ENCODE assay signal across 16 mouse cellular contexts in the genomic region with DNA sequence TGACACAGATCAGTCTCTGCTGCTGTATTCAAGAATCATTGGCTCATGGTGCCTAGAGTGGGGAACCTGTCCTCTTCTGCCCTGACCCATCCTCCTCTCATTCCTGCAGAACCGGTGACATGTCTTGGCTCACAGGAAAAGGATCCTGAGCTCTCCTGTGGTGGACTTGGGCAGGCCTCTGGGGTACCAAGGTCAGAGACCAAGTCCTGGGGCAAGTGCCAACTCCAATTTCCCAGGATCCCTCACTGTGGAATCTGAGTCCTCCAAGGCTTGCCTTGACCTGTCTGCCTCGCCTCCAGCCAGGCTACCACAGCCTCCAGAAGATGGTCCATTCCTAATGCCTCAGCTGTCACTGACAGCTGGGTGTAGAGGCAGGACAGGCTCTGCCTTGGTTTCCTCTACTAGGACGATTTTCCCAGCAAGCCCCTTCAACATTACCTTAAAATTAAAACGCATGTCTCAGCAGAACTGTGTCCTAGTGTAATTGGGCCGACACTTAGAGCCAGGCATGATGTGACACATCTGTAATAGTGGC. TPM values are rescaled to one million over a fixed set of nuclear protein-coding genes. Genes with fewer than 3 reads are reported as not detected.
A peak's percentile ranks its signal among the peaks of the same experiment; 100 is the strongest.
DNase-seq lines count a peak whose midpoint lies in the region; ATAC-seq lines count a peak whose summit lies in the region.
"Had no signal": no experiment of that assay in that cellular context is flagged by ENCODE, and none has a peak within 500 bp of the region (broad histone marks: within the 10 kb centered on the region; RNA-seq: fewer than 3 reads in every experiment).

No protein-coding gene starts in this region.

- no peak overlapping the region for H3K4me3 ChIP-seq in kidney, embryonic 16.5 days (ENCODE audit: low read length)
- no peak overlapping the region for H3K4me3 ChIP-seq in kidney, embryonic 14.5 days (ENCODE audit: low read length)
- H3K4me3 ChIP-seq in midbrain, embryonic 14.5 days (replicated peaks; ENCODE audit: low read depth, low read length) = no peak overlapping the region
- no peak overlapping the region for H3K4me3 ChIP-seq in forebrain, embryonic 11.5 days (ENCODE audit: low read depth, low read length)
- H3K4me3 ChIP-seq: forebrain, embryonic 15.5 days had no signal

- WGBS in kidney, embryonic 16.5 days = 89% methylated on average over 5 of the region's 5 CpGs
- WGBS in kidney, embryonic 14.5 days = 82% methylated on average over 5 of the region's 5 CpGs
- 88% methylated on average over 5 of the region's 5 CpGs for WGBS in midbrain, embryonic 14.5 days
- WGBS in forebrain, embryonic 11.5 days = 88% methylated on average over 5 of the region's 5 CpGs

- H3K9me3 ChIP-seq in kidney, embryonic 16.5 days (ENCODE audit: low read length) = no peaks in the 10 kb centered on the region
- no peaks in the 10 kb centered on the region for H3K9me3 ChIP-seq in kidney, embryonic 14.5 days (ENCODE audit: control insufficient read depth, low read length)
- H3K9me3 ChIP-seq in midbrain, embryonic 14.5 days (ENCODE audit: control insufficient read depth, low read length) = no peaks in the 10 kb centered on the region
- H3K9me3 ChIP-seq in forebrain, embryonic 11.5 days (ENCODE audit: control insufficient read depth, low read length) = no peaks in the 10 kb centered on the region
- H3K9me3 ChIP-seq: embryonic facial prominence, embryonic 10.5 days; forebrain, embryonic 15.5 days; G1E; hindbrain, embryonic 13.5 days had no signal

- no peaks in the 10 kb centered on the region for H3K27me3 ChIP-seq in kidney, embryonic 16.5 days (ENCODE audit: insufficient read depth, low read length)
- H3K27me3 ChIP-seq in kidney, embryonic 14.5 days (ENCODE audit: control insufficient read depth, insufficient read depth, low read length) = no peaks in the 10 kb centered on the region
- H3K27me3 ChIP-seq in midbrain, embryonic 14.5 days (ENCODE audit: control insufficient read depth, insufficient read depth, low read length) = no peaks in the 10 kb centered on the region
- no peaks in the 10 kb centered on the region for H3K27me3 ChIP-seq in forebrain, embryonic 11.5 days (ENCODE audit: control insufficient read depth, insufficient read depth, low read length)
- H3K27me3 ChIP-seq: forebrain, embryonic 15.5 days had no signal

- H3K4me2 ChIP-seq in kidney, embryonic 16.5 days (replicated peaks; ENCODE audit: low read depth, low read length) = no peak overlapping the region
- H3K4me2 ChIP-seq in kidney, embryonic 14.5 days (replicated peaks; ENCODE audit: low read depth, low read length) = no peak overlapping the region
- no peak overlapping the region for H3K4me2 ChIP-seq in midbrain, embryonic 14.5 days (ENCODE audit: low read length)
- no peak overlapping the region for H3K4me2 ChIP-seq in forebrain, embryonic 11.5 days (ENCODE audit: low read depth, low read length, severe bottlenecking)
- H3K4me2 ChIP-seq: forebrain, embryonic 15.5 days; hindbrain, embryonic 13.5 days had no signal

- peaks cover 13% of the 10 kb centered on the region for H3K4me1 ChIP-seq in kidney, embryonic 16.5 days (ENCODE audit: insufficient read depth, low read length)
- H3K4me1 ChIP-seq in kidney, embryonic 14.5 days (ENCODE audit: control insufficient read depth, insufficient read depth, low read length) = peaks cover 7% of the 10 kb centered on the region
- peaks cover 18% of the 10 kb centered on the region for H3K4me1 ChIP-seq in midbrain, embryonic 14.5 days (ENCODE audit: control insufficient read depth, insufficient read depth, low read length)
- peaks cover 13% of the 10 kb centered on the region for H3K4me1 ChIP-seq in forebrain, embryonic 11.5 days (replicated peaks; ENCODE audit: control insufficient read depth, insufficient read depth, low read length)

- no peak overlapping the region for H3K27ac ChIP-seq in kidney, embryonic 16.5 days (ENCODE audit: low read length)
- no peak overlapping the region for H3K27ac ChIP-seq in kidney, embryonic 14.5 days (ENCODE audit: low read depth, low read length)
- H3K27ac ChIP-seq in midbrain, embryonic 14.5 days (replicated peaks; ENCODE audit: low read depth, low read length) = no peak overlapping the region
- H3K27ac ChIP-seq in forebrain, embryonic 11.5 days (ENCODE audit: low read depth, low read length) = no peak overlapping the region
- H3K27ac ChIP-seq: embryonic facial prominence, embryonic 10.5 days; hindbrain, embryonic 13.5 days had no signal

- peak; percentile 69 for DNase-seq in kidney, adult 11 months
- DNase-seq in kidney, adult 9 months = peak; percentile 80
- peak; percentile 62 to 79 for DNase-seq in kidney, postnatal 25 days
- DNase-seq in midbrain, embryonic 14.5 days = no peak
- no peak for DNase-seq in forebrain, embryonic 11.5 days (ENCODE audit: low spot score)
- DNase-seq: adrenal gland, postnatal 14 days; cerebellum, postnatal 10 days; gastrocnemius, postnatal 36 days; heart, postnatal 10 days had no signal

- H3K36me3 ChIP-seq in kidney, embryonic 16.5 days (ENCODE audit: insufficient read depth, low read length) = peaks cover 1% of the 10 kb centered on the region; the same call in 1 of the 2 replicates
- H3K36me3 ChIP-seq in kidney, embryonic 14.5 days (ENCODE audit: control insufficient read depth, insufficient read depth, low read length) = peaks cover 4% of the 10 kb centered on the region; the same call in 1 of the 2 replicates
- H3K36me3 ChIP-seq in midbrain, embryonic 14.5 days (ENCODE audit: control insufficient read depth, insufficient read depth, low read length) = peaks cover 8% of the 10 kb centered on the region
- H3K36me3 ChIP-seq in forebrain, embryonic 11.5 days (ENCODE audit: control insufficient read depth, insufficient read depth, low read length) = no peaks in the 10 kb centered on the region

- no peak for ATAC-seq in kidney, embryonic 16.5 days (ENCODE audit: low FRiP score, low TSS enrichment)
- ATAC-seq in kidney, embryonic 14.5 days (ENCODE audit: low FRiP score, low TSS enrichment) = no peak
- ATAC-seq in midbrain, embryonic 14.5 days (ENCODE audit: low FRiP score, low TSS enrichment) = no peak
- ATAC-seq in forebrain, embryonic 11.5 days (replicated peaks; ENCODE audit: low FRiP score) = no peak
- ATAC-seq: forebrain, embryonic 15.5 days; hindbrain, postnatal 0 days had no signal

- H3K9ac ChIP-seq in kidney, embryonic 16.5 days (replicated peaks; ENCODE audit: low read length) = no peak overlapping the region
- H3K9ac ChIP-seq in kidney, embryonic 14.5 days (ENCODE audit: low read depth, low read length) = no peak overlapping the region
- H3K9ac ChIP-seq in midbrain, embryonic 14.5 days (replicated peaks; ENCODE audit: low read length) = no peak overlapping the region
- H3K9ac ChIP-seq in forebrain, embryonic 11.5 days (ENCODE audit: low read length) = no peak overlapping the region
- H3K9ac ChIP-seq: forebrain, embryonic 15.5 days had no signal

RNA-seq across cellular contexts. Expression of a gene that starts 1.4 kb away (rescaled TPM):
- 102 and 113 TPM in 2 replicates for polyA plus RNA-seq in kidney, embryonic 16.5 days (2015; fragmentation: Nextera tagmentation; extraction: Ambion mirVana)
- 57.9 and 81.4 TPM in 2 replicates for polyA plus RNA-seq in kidney, embryonic 14.5 days (2014; fragmentation: Nextera tagmentation; extraction: Ambion mirVana)
- 117 and 121 TPM in 2 replicates for polyA plus RNA-seq in midbrain, embryonic 14.5 days (2014; fragmentation: Nextera tagmentation; extraction: Ambion mirVana)
- 97.5 and 106 TPM in 2 replicates for polyA plus RNA-seq in forebrain, embryonic 11.5 days (2014; fragmentation: Nextera tagmentation; extraction: Ambion mirVana)

RNA-seq across cellular contexts. Expression of a gene that starts 17.7 kb away (rescaled TPM):
- 3.4 and 3.6 TPM in 2 replicates for polyA plus RNA-seq in kidney, embryonic 16.5 days (2015; fragmentation: Nextera tagmentation; extraction: Ambion mirVana)
- polyA plus RNA-seq in kidney, embryonic 14.5 days (2014; fragmentation: Nextera tagmentation; extraction: Ambion mirVana) = 0.61 and 1.7 TPM in 2 replicates
- polyA plus RNA-seq in midbrain, embryonic 14.5 days (2014; fragmentation: Nextera tagmentation; extraction: Ambion mirVana) = 4.4 and 4.7 TPM in 2 replicates
- 3.2 and 3.8 TPM in 2 replicates for polyA plus RNA-seq in forebrain, embryonic 11.5 days (2014; fragmentation: Nextera tagmentation; extraction: Ambion mirVana)
- polyA plus RNA-seq: G1E had no signal

RNA-seq across cellular contexts. Expression of a gene that starts 23.9 kb away (rescaled TPM):
- polyA plus RNA-seq in kidney, embryonic 16.5 days (2015; fragmentation: Nextera tagmentation; extraction: Ambion mirVana) = 61.1 and 61.5 TPM in 2 replicates
- 49.1 and 51.1 TPM in 2 replicates for polyA plus RNA-seq in kidney, embryonic 14.5 days (2014; fragmentation: Nextera tagmentation; extraction: Ambion mirVana)
- 59.5 and 62.1 TPM in 2 replicates for polyA plus RNA-seq in midbrain, embryonic 14.5 days (2014; fragmentation: Nextera tagmentation; extraction: Ambion mirVana)
- 50.2 and 55.6 TPM in 2 replicates for polyA plus RNA-seq in forebrain, embryonic 11.5 days (2014; fragmentation: Nextera tagmentation; extraction: Ambion mirVana)

RNA-seq across cellular contexts. Expression of a gene that starts 54.0 kb away (rescaled TPM):
- polyA plus RNA-seq in kidney, embryonic 16.5 days (2015; fragmentation: Nextera tagmentation; extraction: Ambion mirVana) = 0.18 and 0.20 TPM in 2 replicates
- polyA plus RNA-seq in kidney, embryonic 14.5 days (2014; fragmentation: Nextera tagmentation; extraction: Ambion mirVana) = 0.12 TPM in 1 of 2 replicates, not detected in the other
- polyA plus RNA-seq in midbrain, embryonic 14.5 days (2014; fragmentation: Nextera tagmentation; extraction: Ambion mirVana) = 0.66 and 0.95 TPM in 2 replicates
- 0.12 and 0.57 TPM in 2 replicates for polyA plus RNA-seq in forebrain, embryonic 11.5 days (2014; fragmentation: Nextera tagmentation; extraction: Ambion mirVana)

RNA-seq across cellular contexts. Expression of a gene that starts 54.6 kb away (rescaled TPM):
- polyA plus RNA-seq in kidney, embryonic 16.5 days (2015; fragmentation: Nextera tagmentation; extraction: Ambion mirVana) = 1.2 TPM in 2 replicates
- 0.27 and 0.37 TPM in 2 replicates for polyA plus RNA-seq in kidney, embryonic 14.5 days (2014; fragmentation: Nextera tagmentation; extraction: Ambion mirVana)
- polyA plus RNA-seq in midbrain, embryonic 14.5 days (2014; fragmentation: Nextera tagmentation; extraction: Ambion mirVana) = 1.5 and 1.9 TPM in 2 replicates
- polyA plus RNA-seq in forebrain, embryonic 11.5 days (2014; fragmentation: Nextera tagmentation; extraction: Ambion mirVana) = 0.35 and 0.75 TPM in 2 replicates
- polyA plus RNA-seq: G1E had no signal

Comparison
In these comparisons a context has a peak if more than half of its experiments do, and no peak if none do; other contexts are left out.
1. DNase-seq: peak in kidney, adult 11 months (single experiment), kidney, adult 9 months (single experiment) and kidney, postnatal 25 days (2 of 2); none in midbrain, embryonic 14.5 days (single experiment) and forebrain, embryonic 11.5 days (single experiment).